Mouse (Mus musculus) kidney, adult 2 months (tissue): ENCODE data around the gene Aars2.

ENCODE experiments used
- CTCF ChIP-seq: fragments of 200-500 bp; conservative IDR thresholded peaks from 2 replicates; pipeline ENCODE4 v1.5.1; 2011; ENCODE audit warnings: low read depth, mild to moderate bottlenecking, control low read depth, low read length, moderate library complexity, mixed read lengths; ENCODE audit not compliant: insufficient read depth, insufficient read length
- POLR2A ChIP-seq: fragments of 200-500 bp; IDR thresholded peaks from one replicate; pipeline ENCODE4 v1.6.1; 2011; ENCODE audit warnings: low read depth, low read length, control low read depth

- TF ChIP-seq CTCF = no peak
- no peak for TF ChIP-seq POLR2A
These were observed 19.4 kb upstream of the Aars2 start for GRCm38 (mm10) chr17:45487216-45487615.
